In genomic region chr10:37439863-37440613, GRCm38 (mm10) we compare ENCODE assay signal across 16 mouse cellular contexts.
DNase-seq lines count a peak whose midpoint lies in the region; ATAC-seq lines count a peak whose summit lies in the region.
"Had no signal": no experiment of that assay in that cellular context is flagged by ENCODE, and none has a peak within 500 bp of the region (broad histone marks: within the 10 kb centered on the region; RNA-seq: fewer than 3 reads in every experiment).

No protein-coding gene starts in this region.

- H3K4me2 ChIP-seq in embryonic facial prominence, embryonic 11.5 days (ENCODE audit: low read depth, low read length), result no peak overlapping the region
- H3K4me2 ChIP-seq in forebrain, embryonic 11.5 days (ENCODE audit: low read depth, low read length, severe bottlenecking), result no peak overlapping the region
- no peak overlapping the region for H3K4me2 ChIP-seq in hindbrain, embryonic 14.5 days (replicated peaks)
- H3K4me2 ChIP-seq in midbrain, embryonic 15.5 days, result no peak overlapping the region
- H3K4me2 ChIP-seq: intestine, embryonic 15.5 days; neural tube, embryonic 12.5 days had no signal

- no peaks in the 10 kb centered on the region for H3K36me3 ChIP-seq in embryonic facial prominence, embryonic 11.5 days (replicated peaks; ENCODE audit: control insufficient read depth, insufficient read depth, low read depth, low read length)
- H3K36me3 ChIP-seq in embryonic facial prominence, embryonic 10.5 days (replicated peaks), result no peaks in the 10 kb centered on the region
- no peaks in the 10 kb centered on the region for H3K36me3 ChIP-seq in forebrain, embryonic 11.5 days (ENCODE audit: control insufficient read depth, insufficient read depth, low read length)
- no peaks in the 10 kb centered on the region for H3K36me3 ChIP-seq in hindbrain, embryonic 14.5 days (replicated peaks; ENCODE audit: control insufficient read depth, insufficient read depth)
- no peaks in the 10 kb centered on the region for H3K36me3 ChIP-seq in midbrain, embryonic 15.5 days (replicated peaks)
- H3K36me3 ChIP-seq: heart, embryonic 10.5 days; intestine, embryonic 15.5 days; neural tube, embryonic 12.5 days had no signal

- no peak overlapping the region for H3K4me3 ChIP-seq in embryonic facial prominence, embryonic 11.5 days (ENCODE audit: low read depth, low read length)
- no peak overlapping the region for H3K4me3 ChIP-seq in embryonic facial prominence, embryonic 10.5 days
- H3K4me3 ChIP-seq in forebrain, embryonic 11.5 days (ENCODE audit: low read depth, low read length), result no peak overlapping the region
- H3K4me3 ChIP-seq in hindbrain, embryonic 14.5 days (replicated peaks; ENCODE audit: low read length), result no peak overlapping the region
- no peak overlapping the region for H3K4me3 ChIP-seq in midbrain, embryonic 15.5 days
- H3K4me3 ChIP-seq: heart, embryonic 10.5 days; intestine, embryonic 15.5 days; megakaryocyte, embryonic 14.5 days; neural tube, embryonic 12.5 days had no signal

- no peak overlapping the region for H3K27ac ChIP-seq in embryonic facial prominence, embryonic 11.5 days (replicated peaks; ENCODE audit: low read depth, low read length)
- H3K27ac ChIP-seq in embryonic facial prominence, embryonic 10.5 days (replicated peaks), result no peak overlapping the region
- peak overlapping the region; percentile 34 for H3K27ac ChIP-seq in forebrain, embryonic 11.5 days (ENCODE audit: low read depth, low read length)
- H3K27ac ChIP-seq in hindbrain, embryonic 14.5 days, result no peak overlapping the region
- peak overlapping the region; percentile 55; the same call in 1 of the 2 replicates for H3K27ac ChIP-seq in midbrain, embryonic 15.5 days
- H3K27ac ChIP-seq: heart, embryonic 10.5 days; intestine, embryonic 15.5 days; neural tube, embryonic 12.5 days had no signal

- no peaks in the 10 kb centered on the region for H3K27me3 ChIP-seq in embryonic facial prominence, embryonic 11.5 days (ENCODE audit: control insufficient read depth, insufficient read depth, low read length)
- no peaks in the 10 kb centered on the region for H3K27me3 ChIP-seq in embryonic facial prominence, embryonic 10.5 days (replicated peaks; ENCODE audit: low read depth, poor library complexity, severe bottlenecking)
- no peaks in the 10 kb centered on the region for H3K27me3 ChIP-seq in forebrain, embryonic 11.5 days (ENCODE audit: control insufficient read depth, insufficient read depth, low read length)
- no peaks in the 10 kb centered on the region for H3K27me3 ChIP-seq in hindbrain, embryonic 14.5 days (ENCODE audit: control insufficient read depth, insufficient read depth, low read length)
- H3K27me3 ChIP-seq in midbrain, embryonic 15.5 days (replicated peaks), result no peaks in the 10 kb centered on the region
- H3K27me3 ChIP-seq: intestine, embryonic 15.5 days; megakaryocyte, embryonic 14.5 days; neural tube, embryonic 12.5 days had no signal

- no peak for DNase-seq in embryonic facial prominence, embryonic 11.5 days (ENCODE audit: low spot score)
- no peak for DNase-seq in embryonic facial prominence, embryonic 10.5 days (ENCODE audit: low spot score)
- DNase-seq in forebrain, embryonic 11.5 days (ENCODE audit: low spot score), result peak; percentile 53
- peak; percentile 28 for DNase-seq in hindbrain, embryonic 14.5 days (ENCODE audit: low spot score)
- no peak for DNase-seq in urinary bladder, adult 2 months (ENCODE audit: low spot score)
- no peak for DNase-seq in gastrocnemius, postnatal 4 days (ENCODE audit: low spot score in 2 of 2)
- DNase-seq in ovary, postnatal 36 days (ENCODE audit: low spot score), result no peak
- DNase-seq: gastrocnemius, postnatal 14 days; heart, postnatal 14 days; kidney, postnatal 14 days; right cerebral cortex, postnatal 14 days had no signal

- WGBS in embryonic facial prominence, embryonic 11.5 days, result 68% methylated on average over 4 of the region's 4 CpGs
- 66% methylated on average over 4 of the region's 4 CpGs for WGBS in embryonic facial prominence, embryonic 10.5 days
- 15% methylated on average over 4 of the region's 4 CpGs for WGBS in forebrain, embryonic 11.5 days
- WGBS in hindbrain, embryonic 14.5 days, result 34% methylated on average over 4 of the region's 4 CpGs
- 13% methylated on average over 4 of the region's 4 CpGs for WGBS in midbrain, embryonic 15.5 days

- 0 out of 2 replicates have a peak, but pooled peaks have one; percentile 56 for ATAC-seq in embryonic facial prominence, embryonic 11.5 days (replicated peaks; ENCODE audit: insufficient number of reproducible peaks, low FRiP score, low TSS enrichment, low read depth)
- peak; percentile 89 for ATAC-seq in forebrain, embryonic 11.5 days (replicated peaks; ENCODE audit: low FRiP score)
- ATAC-seq in hindbrain, embryonic 14.5 days (ENCODE audit: low FRiP score), result peak; percentile 60
- ATAC-seq in midbrain, embryonic 15.5 days (replicated peaks), result peak; percentile 88
- ATAC-seq: intestine, embryonic 15.5 days had no signal

- H3K9ac ChIP-seq in embryonic facial prominence, embryonic 11.5 days (replicated peaks; ENCODE audit: low read length), result no peak overlapping the region
- no peak overlapping the region for H3K9ac ChIP-seq in forebrain, embryonic 11.5 days (ENCODE audit: low read length)
- no peak overlapping the region for H3K9ac ChIP-seq in hindbrain, embryonic 14.5 days
- H3K9ac ChIP-seq in midbrain, embryonic 15.5 days, result no peak overlapping the region
- H3K9ac ChIP-seq: intestine, embryonic 15.5 days; neural tube, embryonic 12.5 days had no signal

- no peaks in the 10 kb centered on the region for H3K9me3 ChIP-seq in embryonic facial prominence, embryonic 11.5 days (replicated peaks; ENCODE audit: control insufficient read depth, low read length)
- H3K9me3 ChIP-seq in embryonic facial prominence, embryonic 10.5 days, result no peaks in the 10 kb centered on the region
- H3K9me3 ChIP-seq in forebrain, embryonic 11.5 days (ENCODE audit: control insufficient read depth, low read length), result no peaks in the 10 kb centered on the region
- no peaks in the 10 kb centered on the region for H3K9me3 ChIP-seq in hindbrain, embryonic 14.5 days (ENCODE audit: control insufficient read depth, low read length)
- no peaks in the 10 kb centered on the region for H3K9me3 ChIP-seq in midbrain, embryonic 15.5 days
- H3K9me3 ChIP-seq: heart, embryonic 10.5 days; intestine, embryonic 15.5 days; megakaryocyte, embryonic 14.5 days; neural tube, embryonic 12.5 days had no signal

- H3K4me1 ChIP-seq in embryonic facial prominence, embryonic 11.5 days (ENCODE audit: control insufficient read depth, insufficient read depth, low read length), result no peaks in the 10 kb centered on the region
- no peaks in the 10 kb centered on the region for H3K4me1 ChIP-seq in embryonic facial prominence, embryonic 10.5 days
- peaks cover 15% of the 10 kb centered on the region for H3K4me1 ChIP-seq in forebrain, embryonic 11.5 days (replicated peaks; ENCODE audit: control insufficient read depth, insufficient read depth, low read length)
- H3K4me1 ChIP-seq in hindbrain, embryonic 14.5 days (replicated peaks; ENCODE audit: control insufficient read depth, insufficient read depth, low read length), result peaks cover 3% of the 10 kb centered on the region; the same call in 1 of the 2 replicates
- peaks cover 4% of the 10 kb centered on the region; the same call in 1 of the 2 replicates for H3K4me1 ChIP-seq in midbrain, embryonic 15.5 days
- H3K4me1 ChIP-seq: heart, embryonic 10.5 days; intestine, embryonic 15.5 days; megakaryocyte, embryonic 14.5 days; neural tube, embryonic 12.5 days had no signal

Comparison
In these comparisons a context has a peak if more than half of its experiments do, and no peak if none do; other contexts are left out.
1. DNase-seq: peak in forebrain, embryonic 11.5 days (single experiment) and hindbrain, embryonic 14.5 days (single experiment); none in embryonic facial prominence, embryonic 11.5 days (single experiment), embryonic facial prominence, embryonic 10.5 days (single experiment), urinary bladder, adult 2 months (single experiment), gastrocnemius, postnatal 4 days (0 of 2) and ovary, postnatal 36 days (single experiment).
2. H3K27ac ChIP-seq: peak in forebrain, embryonic 11.5 days (single experiment) and midbrain, embryonic 15.5 days (single experiment); none in embryonic facial prominence, embryonic 11.5 days (single experiment), embryonic facial prominence, embryonic 10.5 days (single experiment) and hindbrain, embryonic 14.5 days (single experiment).
3. Peak in every context shown above with its lines, with median percentiles within 50 percentile points of each other: ATAC-seq.